Mouse (Mus musculus) hindbrain, embryonic 14.5 days (tissue): ENCODE data around the gene 2010005H15Rik. TPM values are rescaled to one million over a fixed set of nuclear protein-coding genes. Genes with fewer than 3 reads are reported as not detected.

Experiments
- ATAC-seq: fragments of 200-750 bp; cut with Nextera tagmentation; 2 replicates; pipeline ENCODE4 v1.8.0; 2017; ENCODE audit warnings: moderate number of reproducible peaks, mild to moderate bottlenecking, moderate TSS enrichment, moderate library complexity; ENCODE audit not compliant: low FRiP score
- DNase-seq: peaks from one replicate; pipeline ENCODE4 v3.0.0-alpha.2; 2015; ENCODE audit warnings: low spot score
- H3K27ac ChIP-seq: fragments of 300-500 bp; sonication (generic); 2 replicates; pipeline ENCODE4 v1.5.1; 2014; ENCODE audit warnings: mild to moderate bottlenecking, moderate library complexity
- H3K27me3 ChIP-seq: fragments of 300-500 bp; sonication (generic); 2 replicates; pipeline ENCODE4 v1.6.1; 2014; ENCODE audit warnings: mild to moderate bottlenecking, low read length, mixed read lengths; ENCODE audit not compliant: control insufficient read depth, insufficient read depth
- H3K36me3 ChIP-seq: fragments of 300-500 bp; sonication (generic); replicated peaks from 2 replicates; pipeline ENCODE4 v1.6.1; 2014; ENCODE audit not compliant: control insufficient read depth, insufficient read depth
- H3K4me1 ChIP-seq: fragments of 300-500 bp; sonication (generic); replicated peaks from 2 replicates; pipeline ENCODE4 v1.6.1; 2014; ENCODE audit warnings: antibody characterized with exemption, low read length, mixed read lengths; ENCODE audit not compliant: control insufficient read depth, insufficient read depth
- H3K4me2 ChIP-seq: fragments of 300-500 bp; sonication (generic); replicated peaks from 2 replicates; pipeline ENCODE4 v1.6.1; 2014; ENCODE audit warnings: mild to moderate bottlenecking, moderate library complexity
- H3K4me3 ChIP-seq: fragments of 300-500 bp; sonication (generic); replicated peaks from 2 replicates; pipeline ENCODE4 v1.5.1; 2014; ENCODE audit warnings: mild to moderate bottlenecking, low read length
- H3K9ac ChIP-seq: fragments of 300-500 bp; sonication (generic); 2 replicates; pipeline ENCODE4 v1.6.1; 2014
- H3K9me3 ChIP-seq: fragments of 300-500 bp; sonication (generic); 2 replicates; pipeline ENCODE4 v1.6.1; 2016; ENCODE audit warnings: low read length; ENCODE audit not compliant: control insufficient read depth
- whole genome bisulfite sequencing: fragments of 180-500 bp; shearing (Covaris S2); extraction: QIAGEN DNeasy Blood & Tissue Kit; methylation state at CpG from one replicate; pipeline ENCODE4 v1.1.7; 2014; 5-methylcytosine and 5-hydroxymethylcytosine counted together
- polyA plus RNA-seq: library from polyadenylated mRNA; unstranded; fragments of >200 nt; fragmentation: Nextera tagmentation; extraction: Ambion mirVana; gene quantifications from 2 replicates; pipeline ENCODE4 v1.2.1, GENCODE M21; 2014

The 2010005H15Rik gene
- polyA plus RNA-seq, 1 experiment from 2014 or later, result not detected

DNA sequence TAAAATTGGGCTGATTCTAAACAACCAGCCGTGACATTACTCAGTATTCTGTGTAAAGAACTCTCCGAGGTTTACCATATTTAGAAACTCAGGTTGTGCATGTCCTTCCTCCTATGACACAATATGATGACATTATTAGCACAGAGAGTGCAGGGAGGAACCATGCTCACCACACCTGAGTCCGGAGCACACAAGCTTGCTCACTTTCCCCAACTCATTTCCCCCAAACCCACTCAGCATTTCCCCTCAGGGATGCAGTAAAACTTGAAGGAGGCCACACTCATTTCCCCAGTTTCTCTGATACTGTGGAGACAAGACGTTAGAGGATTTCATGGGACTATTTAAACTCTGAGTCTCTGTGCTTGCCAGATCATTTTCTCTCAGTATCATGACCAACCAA, 67.9 kb downstream of the 2010005H15Rik start:
- Histone ChIP-seq H3K27ac (no peak overlapping the region), H3K9ac (no peak overlapping the region), H3K4me1 (no peaks in the 10 kb centered on the region), H3K27me3 (no peaks in the 10 kb centered on the region), H3K9me3 (no peaks in the 10 kb centered on the region), H3K4me3 (no peak overlapping the region), H3K36me3 (no peaks in the 10 kb centered on the region), H3K4me2 (no peak overlapping the region)
- no peak for DNase-seq
- no peak for ATAC-seq
- 93% methylated on average over 4 of the region's 4 CpGs for WGBS

Other genes with a start within 250 kb of the 2010005H15Rik start
- gene Kpna1, start 242.7 kb upstream of the 2010005H15Rik start, polyA plus RNA-seq, result 90.4 and 105 TPM in 2 replicates
- 12.9 and 13.7 TPM in 2 replicates for gene Wdr5b, start 180.3 kb upstream of the 2010005H15Rik start, polyA plus RNA-seq
- 129 and 139 TPM in 2 replicates for gene Fam162a, start 149.9 kb upstream of the 2010005H15Rik start, polyA plus RNA-seq
- gene Ccdc58, start 149.8 kb upstream of the 2010005H15Rik start, polyA plus RNA-seq, result 25.8 and 26.8 TPM in 2 replicates
- gene Csta1, start 90.2 kb upstream of the 2010005H15Rik start, polyA plus RNA-seq, result not detected in 2 replicates
- 0.60 TPM in 1 of 2 replicates, not detected in the other for gene Stfa2l1, start 64.7 kb upstream of the 2010005H15Rik start, polyA plus RNA-seq
- gene Gm5483, start 37.3 kb upstream of the 2010005H15Rik start, polyA plus RNA-seq, result 0.94 and 0.97 TPM in 2 replicates
- gene Gm5416, start 11.1 kb upstream of the 2010005H15Rik start, polyA plus RNA-seq, result not detected in 2 replicates
- gene Stfa1, start 55.5 kb downstream of the 2010005H15Rik start, polyA plus RNA-seq, result 1.7 and 3.1 TPM in 2 replicates
- gene BC117090, start 112.9 kb downstream of the 2010005H15Rik start, polyA plus RNA-seq, result not detected in 2 replicates
- 1.7 and 2.4 TPM in 2 replicates for gene BC100530, start 146.3 kb downstream of the 2010005H15Rik start, polyA plus RNA-seq
- not detected in 2 replicates for gene Stfa2, start 187.0 kb downstream of the 2010005H15Rik start, polyA plus RNA-seq
- not detected in 2 replicates for gene Stfa3, start 233.9 kb downstream of the 2010005H15Rik start, polyA plus RNA-seq